Mouse (Mus musculus) stomach, embryonic 15.5 days (tissue): ENCODE measurements around the gene Pou2f2. TPM values are rescaled to one million over a fixed set of nuclear protein-coding genes. Genes with fewer than 3 reads are reported as not detected.

Experiments used
- ATAC-seq: fragments of 200-750 bp; cut with Nextera tagmentation; 2 replicates; pipeline ENCODE4 v1.8.0; 2017; ENCODE audit warnings: low read depth, moderate number of reproducible peaks, moderate TSS enrichment; ENCODE audit not compliant: insufficient read depth, low FRiP score
- H3K27ac ChIP-seq: fragments of 300-500 bp; sonication (generic); 2 replicates; pipeline ENCODE4 v1.5.1; 2015; ENCODE audit warnings: mild to moderate bottlenecking, inconsistent platforms
- H3K27me3 ChIP-seq: fragments of 300-500 bp; sonication (generic); replicated peaks from 2 replicates; pipeline ENCODE4 v1.6.1; 2015; ENCODE audit warnings: inconsistent platforms
- H3K36me3 ChIP-seq: fragments of 300-500 bp; sonication (generic); 2 replicates; pipeline ENCODE4 v1.6.1; 2015; ENCODE audit warnings: inconsistent platforms
- H3K4me1 ChIP-seq: fragments of 300-500 bp; sonication (generic); 2 replicates; pipeline ENCODE4 v1.6.1; 2015; ENCODE audit warnings: inconsistent platforms
- H3K4me2 ChIP-seq: fragments of 300-500 bp; sonication (generic); 2 replicates; pipeline ENCODE4 v1.6.1; 2015; ENCODE audit warnings: mild to moderate bottlenecking, inconsistent platforms
- H3K4me3 ChIP-seq: fragments of 300-500 bp; sonication (generic); replicated peaks from 2 replicates; pipeline ENCODE4 v1.5.1; 2015; ENCODE audit warnings: inconsistent platforms
- H3K9ac ChIP-seq: fragments of 300-500 bp; sonication (generic); 2 replicates; pipeline ENCODE4 v1.6.1; 2015; ENCODE audit warnings: inconsistent platforms
- H3K9me3 ChIP-seq: fragments of 300-500 bp; sonication (generic); 2 replicates; pipeline ENCODE4 v1.6.1; 2016; ENCODE audit warnings: inconsistent platforms
- WGBS: fragments of 180-500 bp; shearing (Covaris S2); methylation state at CpG from one replicate; pipeline ENCODE4 v1.1.7; 2015; 5-methylcytosine and 5-hydroxymethylcytosine counted together
- polyA plus RNA-seq: library from polyadenylated mRNA; unstranded; fragments of >200 nt; fragmentation: Nextera tagmentation; extraction: Ambion mirVana; gene quantifications from 2 replicates; pipeline ENCODE4 v1.2.1, GENCODE M21; 2015

Pou2f2 gene
- polyA plus RNA-seq = 1.4 and 1.6 TPM in 2 replicates

GRCm38 (mm10) chr7:25179606-25180161 is at the start of gene Pou2f2:
Gene Pou2f2, minus strand, starts transcription at chr7:25179726.
- no peaks in the 10 kb centered on the region for H3K9me3 ChIP-seq
- H3K4me1 ChIP-seq = peaks cover 13% of the 10 kb centered on the region
- no peak within 1 kb of the TSS for H3K9ac ChIP-seq
- H3K4me3 ChIP-seq = peak within 1 kb of the TSS; percentile 47
- no peaks in the 10 kb centered on the region for H3K36me3 ChIP-seq
- H3K4me2 ChIP-seq = peak within 1 kb of the TSS; percentile 87
- H3K27me3 ChIP-seq = peaks cover 85% of the 10 kb centered on the region
- ATAC-seq = peak; percentile 86
- H3K27ac ChIP-seq = no peak within 1 kb of the TSS
- 1% methylated on average over 42 of the region's 56 CpGs for WGBS

GRCm38 (mm10) chr7:25227523-25228300 is 48.2 kb upstream of the Pou2f2 start:
- Histone ChIP-seq H3K27ac (no peak overlapping the region), H3K4me2 (no peak overlapping the region), H3K9ac (no peak overlapping the region), H3K4me3 (no peak overlapping the region), H3K36me3 (peaks cover 72% of the 10 kb centered on the region), H3K27me3 (no peaks in the 10 kb centered on the region), H3K9me3 (no peaks in the 10 kb centered on the region), H3K4me1 (peaks cover 2% of the 10 kb centered on the region)
- no peak for ATAC-seq
- 97% methylated on average over 1 of the region's 1 CpGs for WGBS

GRCm38 (mm10) chr7:25222275-25222967 is 42.9 kb upstream of the Pou2f2 start:
- H3K27ac ChIP-seq = no peak overlapping the region
- no peak for ATAC-seq
- H3K9ac ChIP-seq = no peak overlapping the region
- peak overlapping the region; percentile 87 for H3K4me2 ChIP-seq
- WGBS = 77% methylated on average over 10 of the region's 10 CpGs
- peaks cover 28% of the 10 kb centered on the region for H3K36me3 ChIP-seq
- no peaks in the 10 kb centered on the region for H3K27me3 ChIP-seq
- peaks cover 41% of the 10 kb centered on the region for H3K4me1 ChIP-seq
- H3K9me3 ChIP-seq = no peaks in the 10 kb centered on the region
- H3K4me3 ChIP-seq = peak overlapping the region; percentile 86

GRCm38 (mm10) chr7:25221102-25221883 is 41.8 kb upstream of the Pou2f2 start, which contains the start of gene Zfp526:
Gene Zfp526, plus strand, starts transcription at chr7:25221425.
- Histone ChIP-seq H3K36me3 (peaks cover 21% of the 10 kb centered on the region), H3K9me3 (no peaks in the 10 kb centered on the region), H3K4me2 (peak within 1 kb of the TSS; percentile 87), H3K4me1 (peaks cover 42% of the 10 kb centered on the region), H3K4me3 (peak within 1 kb of the TSS; percentile 86), H3K27me3 (no peaks in the 10 kb centered on the region), H3K27ac (peak within 1 kb of the TSS; percentile 95), H3K9ac (peak within 1 kb of the TSS; percentile 71)
- under 1% methylated on average over 42 of the region's 45 CpGs for WGBS
- peak; percentile 93 for ATAC-seq

GRCm38 (mm10) chr7:25220457-25221101 is 41.1 kb upstream of the Pou2f2 start, which contains the start of gene Dedd2:
Gene Dedd2, minus strand, starts transcription at chr7:25220615.
- no peaks in the 10 kb centered on the region for H3K27me3 ChIP-seq
- peak within 1 kb of the TSS; percentile 86 for H3K4me3 ChIP-seq
- no peaks in the 10 kb centered on the region for H3K9me3 ChIP-seq
- H3K4me1 ChIP-seq = peaks cover 42% of the 10 kb centered on the region
- peak within 1 kb of the TSS; percentile 95 for H3K27ac ChIP-seq
- 4% methylated on average over 20 of the region's 20 CpGs for WGBS
- H3K4me2 ChIP-seq = peak within 1 kb of the TSS; percentile 87
- peak within 1 kb of the TSS; percentile 71 for H3K9ac ChIP-seq
- H3K36me3 ChIP-seq = peaks cover 14% of the 10 kb centered on the region
- ATAC-seq = no peak

- no peaks in the 10 kb centered on the region for H3K9me3 ChIP-seq
- H3K4me2 ChIP-seq = peak overlapping the region; percentile 87
- H3K36me3 ChIP-seq = peaks cover 7% of the 10 kb centered on the region; the same call in 1 of the 2 replicates
- peaks cover 42% of the 10 kb centered on the region for H3K4me1 ChIP-seq
- H3K9ac ChIP-seq = peak overlapping the region; percentile 66; the same call in 1 of the 2 replicates
- peak overlapping the region; percentile 95 for H3K27ac ChIP-seq
- H3K27me3 ChIP-seq = no peaks in the 10 kb centered on the region
- peak; percentile 70 for ATAC-seq
- 3% methylated on average over 31 of the region's 31 CpGs for WGBS
- H3K4me3 ChIP-seq = peak overlapping the region; percentile 86
Observed at GRCm38 (mm10) chr7:25219756-25220456, 40.4 kb upstream of the Pou2f2 start.

- WGBS = under 1% methylated on average over 16 of the region's 16 CpGs
- Histone ChIP-seq H3K4me3 (peak overlapping the region; percentile 86), H3K9me3 (no peaks in the 10 kb centered on the region), H3K4me2 (peak overlapping the region; percentile 87), H3K9ac (peak overlapping the region; percentile 66), H3K27ac (peak overlapping the region; percentile 95), H3K4me1 (peaks cover 42% of the 10 kb centered on the region), H3K27me3 (no peaks in the 10 kb centered on the region), H3K36me3 (0 out of 2 replicates have a peak, but pooled peaks cover 4% of the 10 kb centered on the region)
- ATAC-seq = no peak
Observed at GRCm38 (mm10) chr7:25219416-25219750, 39.9 kb upstream of the Pou2f2 start.

GRCm38 (mm10) chr7:25218705-25219415 is 39.3 kb upstream of the Pou2f2 start:
- no peak; the same call in 1 of the 2 replicates for ATAC-seq
- Histone ChIP-seq H3K4me3 (peak overlapping the region; percentile 86), H3K36me3 (no peaks in the 10 kb centered on the region), H3K4me1 (peaks cover 42% of the 10 kb centered on the region), H3K9me3 (no peaks in the 10 kb centered on the region), H3K4me2 (peak overlapping the region; percentile 87), H3K27me3 (no peaks in the 10 kb centered on the region), H3K9ac (peak overlapping the region; percentile 66), H3K27ac (peak overlapping the region; percentile 95)
- WGBS = under 1% methylated on average over 53 of the region's 53 CpGs

- Histone ChIP-seq H3K4me2 (peak overlapping the region; percentile 87), H3K27ac (peak overlapping the region; percentile 95), H3K4me3 (peak overlapping the region; percentile 86), H3K9me3 (no peaks in the 10 kb centered on the region), H3K9ac (no peak overlapping the region), H3K4me1 (peaks cover 41% of the 10 kb centered on the region), H3K36me3 (no peaks in the 10 kb centered on the region), H3K27me3 (no peaks in the 10 kb centered on the region)
- 54% methylated on average over 12 of the region's 12 CpGs for WGBS
- ATAC-seq = no peak
Observed at GRCm38 (mm10) chr7:25217653-25218395, 38.3 kb upstream of the Pou2f2 start.
